Mouse (Mus musculus): ENCODE results near the gene Rnasel. TPM values are rescaled to one million over a fixed set of nuclear protein-coding genes. Genes with fewer than 3 reads are reported as not detected.
A peak's percentile ranks its signal among the peaks of the same experiment; 100 is the strongest.

Gene Rnasel
- polyA plus RNA-seq, 1 experiment from 2014 or later: 13.1 TPM

- TF ChIP-seq EP300 (IDR thresholded peaks at IDR 0.05): no peak
- TF ChIP-seq CTCF (IDR thresholded peaks at IDR 0.05): no peak
- no peaks in the 10 kb centered on the region for H3K36me3 ChIP-seq (ENCODE audit: insufficient read depth, low read length)
- no peaks in the 10 kb centered on the region for H3K27me3 ChIP-seq (replicated peaks; ENCODE audit: insufficient read depth, low read length)
- H3K9ac ChIP-seq (replicated peaks; ENCODE audit: low read depth): no peak overlapping the region
- WGBS: 72% methylated on average over 1 of the region's 1 CpGs
- H3K27ac ChIP-seq (ENCODE audit: low read length): no peak overlapping the region
- ATAC-seq: no peak
- no peak overlapping the region for H3K4me2 ChIP-seq (replicated peaks; ENCODE audit: low read depth, low read length)
- no peaks in the 10 kb centered on the region for H3K4me1 ChIP-seq (ENCODE audit: insufficient read depth, low read depth, low read length)
- DNase-seq (ENCODE audit: low spot score): no peak
- no peak overlapping the region for H3K4me3 ChIP-seq (ENCODE audit: low read depth, low read length)
- no peaks in the 10 kb centered on the region for H3K9me3 ChIP-seq (ENCODE audit: low read length)
Measured at GRCm38 (mm10) chr1:153717990-153718389, 31.2 kb upstream of the Rnasel start.

- Histone ChIP-seq H3K9ac (replicated peaks; ENCODE audit: low read depth) (no peak overlapping the region), H3K27ac (ENCODE audit: low read length) (no peak overlapping the region), H3K4me2 (replicated peaks; ENCODE audit: low read depth, low read length) (no peak overlapping the region), H3K9me3 (ENCODE audit: low read length) (no peaks in the 10 kb centered on the region), H3K4me3 (ENCODE audit: low read depth, low read length) (no peak overlapping the region), H3K4me1 (ENCODE audit: insufficient read depth, low read depth, low read length) (no peaks in the 10 kb centered on the region), H3K27me3 (replicated peaks; ENCODE audit: insufficient read depth, low read length) (no peaks in the 10 kb centered on the region), H3K36me3 (ENCODE audit: insufficient read depth, low read length) (no peaks in the 10 kb centered on the region)
- no peak for DNase-seq (ENCODE audit: low spot score)
- TF ChIP-seq CTCF (IDR thresholded peaks at IDR 0.05): no peak
- TF ChIP-seq EP300 (IDR thresholded peaks at IDR 0.05): no peak
- no peak for ATAC-seq
- 48% methylated on average over 7 of the region's 7 CpGs for WGBS
Measured at GRCm38 (mm10) chr1:153720935-153721334, 28.3 kb upstream of the Rnasel start.

GRCm38 (mm10) chr1:153721565-153722310, 27.5 kb upstream of the Rnasel start:
- WGBS: 64% methylated on average over 9 of the region's 9 CpGs
- Histone ChIP-seq H3K27me3 (replicated peaks; ENCODE audit: insufficient read depth, low read length) (no peaks in the 10 kb centered on the region), H3K4me1 (ENCODE audit: insufficient read depth, low read depth, low read length) (no peaks in the 10 kb centered on the region), H3K9me3 (ENCODE audit: low read length) (no peaks in the 10 kb centered on the region), H3K9ac (replicated peaks; ENCODE audit: low read depth) (no peak overlapping the region), H3K4me2 (replicated peaks; ENCODE audit: low read depth, low read length) (no peak overlapping the region), H3K4me3 (ENCODE audit: low read depth, low read length) (no peak overlapping the region), H3K36me3 (ENCODE audit: insufficient read depth, low read length) (no peaks in the 10 kb centered on the region), H3K27ac (ENCODE audit: low read length) (no peak overlapping the region)
- DNase-seq (ENCODE audit: low spot score) (peak; percentile 79), ATAC-seq (peak; percentile 80)
- no peak for TF ChIP-seq CTCF (IDR thresholded peaks at IDR 0.05)
- TF ChIP-seq EP300 (IDR thresholded peaks at IDR 0.05): no peak

- DNase-seq (ENCODE audit: low spot score) (no peak), ATAC-seq (no peak)
- no peak for TF ChIP-seq CTCF (IDR thresholded peaks at IDR 0.05)
- TF ChIP-seq EP300 (IDR thresholded peaks at IDR 0.05): no peak
- no peak overlapping the region for H3K4me2 ChIP-seq (replicated peaks; ENCODE audit: low read depth, low read length)
- H3K4me3 ChIP-seq (ENCODE audit: low read depth, low read length): no peak overlapping the region
- WGBS: 77% methylated on average over 9 of the region's 9 CpGs
- H3K9ac ChIP-seq (replicated peaks; ENCODE audit: low read depth): no peak overlapping the region
- no peaks in the 10 kb centered on the region for H3K36me3 ChIP-seq (ENCODE audit: insufficient read depth, low read length)
- H3K27me3 ChIP-seq (replicated peaks; ENCODE audit: insufficient read depth, low read length): no peaks in the 10 kb centered on the region
- no peaks in the 10 kb centered on the region for H3K9me3 ChIP-seq (ENCODE audit: low read length)
- no peak overlapping the region for H3K27ac ChIP-seq (ENCODE audit: low read length)
- H3K4me1 ChIP-seq (ENCODE audit: insufficient read depth, low read depth, low read length): no peaks in the 10 kb centered on the region
Measured at GRCm38 (mm10) chr1:153723426-153723825, 25.8 kb upstream of the Rnasel start.

GRCm38 (mm10) chr1:153726636-153727035, 22.6 kb upstream of the Rnasel start:
- Histone ChIP-seq H3K4me1 (ENCODE audit: insufficient read depth, low read depth, low read length) (no peaks in the 10 kb centered on the region), H3K4me2 (replicated peaks; ENCODE audit: low read depth, low read length) (no peak overlapping the region), H3K9ac (replicated peaks; ENCODE audit: low read depth) (no peak overlapping the region), H3K27ac (ENCODE audit: low read length) (no peak overlapping the region), H3K9me3 (ENCODE audit: low read length) (no peaks in the 10 kb centered on the region), H3K4me3 (ENCODE audit: low read depth, low read length) (no peak overlapping the region), H3K27me3 (replicated peaks; ENCODE audit: insufficient read depth, low read length) (no peaks in the 10 kb centered on the region), H3K36me3 (ENCODE audit: insufficient read depth, low read length) (no peaks in the 10 kb centered on the region)
- 85% methylated on average over 16 of the region's 16 CpGs for WGBS
- DNase-seq (ENCODE audit: low spot score) (no peak), ATAC-seq (no peak)
- TF ChIP-seq EP300 (IDR thresholded peaks at IDR 0.05): no peak
- no peak for TF ChIP-seq CTCF (IDR thresholded peaks at IDR 0.05)

- DNase-seq (ENCODE audit: low spot score) (no peak), ATAC-seq (no peak)
- Histone ChIP-seq H3K36me3 (ENCODE audit: insufficient read depth, low read length) (no peaks in the 10 kb centered on the region), H3K9me3 (ENCODE audit: low read length) (no peaks in the 10 kb centered on the region), H3K27me3 (replicated peaks; ENCODE audit: insufficient read depth, low read length) (no peaks in the 10 kb centered on the region), H3K4me2 (replicated peaks; ENCODE audit: low read depth, low read length) (no peak overlapping the region), H3K4me1 (ENCODE audit: insufficient read depth, low read depth, low read length) (no peaks in the 10 kb centered on the region), H3K27ac (ENCODE audit: low read length) (no peak overlapping the region), H3K4me3 (ENCODE audit: low read depth, low read length) (no peak overlapping the region), H3K9ac (replicated peaks; ENCODE audit: low read depth) (no peak overlapping the region)
- TF ChIP-seq EP300 (IDR thresholded peaks at IDR 0.05): no peak
- TF ChIP-seq CTCF (IDR thresholded peaks at IDR 0.05): no peak
- 57% methylated on average over 2 of the region's 2 CpGs for WGBS
Measured at GRCm38 (mm10) chr1:153729806-153730205, 19.4 kb upstream of the Rnasel start.
